Mouse (Mus musculus) B cell, adult (primary cell): ENCODE data around the gene Cox10. TPM values are rescaled to one million over a fixed set of nuclear protein-coding genes. Genes with fewer than 3 reads are reported as not detected.

Experiments used
- total RNA-seq: library from RNA; stranded (reverse); gene quantifications from 4 replicates; pipeline ENCODE4 v1.2.4, GENCODE M21; 2023; ENCODE audit not compliant: inconsistent age

The Cox10 gene
- 13.1 to 23.8 TPM (median 19.6 TPM) in 4 replicates for total RNA-seq

GRCm38 (mm10) chr11:64078956-64079726 lies at the start of gene Cox10:
Gene Cox10 (minus strand): TSS chr11:64079468.

GRCm38 (mm10) chr11:63922091-63922621 lies 157.1 kb downstream of the Cox10 start, which contains the start of gene Hs3st3b1:
Gene Hs3st3b1 (minus strand): TSS chr11:63922290.

Other genes with a start within 250 kb of the Cox10 start
- gene Hs3st3b1, start 157.2 kb downstream of the Cox10 start, total RNA-seq: 9.8 to 13.3 TPM (median 12.2 TPM) in 4 replicates